Mouse (Mus musculus): ENCODE measurements at regions not wholly inside any gene's neighbourhood (a gene's known extent, or its start where the extent isn't known, plus 50 kb on each side); places are given as distances from the start of the nearest gene placed in this dataset.

- DNase-seq, result peak; percentile 51
Observed at GRCm38 (mm10) chr2:99831251-99831650, 1164.2 kb upstream of the Gm10800 start.

GRCm38 (mm10) chr2:99821691-99822090 lies 1154.6 kb upstream of the Gm10800 start:
- no peak for DNase-seq

All from layer of hippocampus, adult 9-11 months (tissue).